Mouse (Mus musculus) neural tube, embryonic 11.5 days (tissue): ENCODE data around the gene Trmt61a. TPM values are rescaled to one million over a fixed set of nuclear protein-coding genes. Genes with fewer than 3 reads are reported as not detected.
"Not testable (repeated sequence)": the region's sequence is repeated elsewhere in the genome, so short reads cannot be mapped to it uniquely, and the experiment has no call there.

Experiments
- ATAC-seq: fragments of 200-750 bp; cut with Nextera tagmentation; 2 replicates; pipeline ENCODE4 v1.8.0; 2017; ENCODE audit warnings: moderate number of reproducible peaks, mild to moderate bottlenecking, moderate TSS enrichment, moderate library complexity; ENCODE audit not compliant: insufficient read depth, low FRiP score, low TSS enrichment
- DNase-seq: peaks from one replicate; pipeline ENCODE4 v3.0.0-alpha.2; 2015; ENCODE audit warnings: low spot score
- H3K27ac ChIP-seq: fragments of 300-500 bp; sonication (generic); 2 replicates; pipeline ENCODE4 v1.5.1; 2014; ENCODE audit warnings: low read depth, mild to moderate bottlenecking, low read length
- H3K27me3 ChIP-seq: fragments of 300-500 bp; sonication (generic); 2 replicates; pipeline ENCODE4 v1.6.1; 2014; ENCODE audit warnings: mild to moderate bottlenecking, low read length, mixed read lengths; ENCODE audit not compliant: control insufficient read depth, insufficient read depth
- H3K36me3 ChIP-seq: fragments of 300-500 bp; sonication (generic); 2 replicates; pipeline ENCODE4 v1.6.1; 2014; ENCODE audit warnings: mild to moderate bottlenecking, low read length, moderate library complexity, mixed read lengths; ENCODE audit not compliant: control insufficient read depth, insufficient read depth
- H3K4me1 ChIP-seq: fragments of 300-500 bp; sonication (generic); 2 replicates; pipeline ENCODE4 v1.6.1; 2014; ENCODE audit warnings: low read length, mixed read lengths; ENCODE audit not compliant: control insufficient read depth, insufficient read depth
- H3K4me2 ChIP-seq: fragments of 300-500 bp; sonication (generic); 2 replicates; pipeline ENCODE4 v1.6.1; 2014; ENCODE audit warnings: low read depth, mild to moderate bottlenecking, moderate library complexity
- H3K4me3 ChIP-seq: fragments of 300-500 bp; sonication (generic); 2 replicates; pipeline ENCODE4 v1.5.1; 2014; ENCODE audit warnings: low read depth, low read length
- H3K9ac ChIP-seq: fragments of 300-500 bp; sonication (generic); 2 replicates; pipeline ENCODE4 v1.6.1; 2014; ENCODE audit warnings: mild to moderate bottlenecking, low read length
- H3K9me3 ChIP-seq: fragments of 300-500 bp; sonication (generic); 2 replicates; pipeline ENCODE4 v1.6.1; 2016; ENCODE audit warnings: low read length; ENCODE audit not compliant: control insufficient read depth
- WGBS: fragments of 180-500 bp; shearing (Covaris S2); extraction: QIAGEN DNeasy Blood & Tissue Kit; methylation state at CpG from one replicate; pipeline ENCODE4 v1.1.7; 2014; 5-methylcytosine and 5-hydroxymethylcytosine counted together
- polyA plus RNA-seq: library from polyadenylated mRNA; unstranded; fragments of >200 nt; fragmentation: Nextera tagmentation; extraction: Ambion mirVana; gene quantifications from 2 replicates; pipeline ENCODE4 v1.2.1, GENCODE M21; 2014

The Trmt61a gene
- polyA plus RNA-seq, 1 experiment from 2014 or later = 6.6 TPM

DNA sequence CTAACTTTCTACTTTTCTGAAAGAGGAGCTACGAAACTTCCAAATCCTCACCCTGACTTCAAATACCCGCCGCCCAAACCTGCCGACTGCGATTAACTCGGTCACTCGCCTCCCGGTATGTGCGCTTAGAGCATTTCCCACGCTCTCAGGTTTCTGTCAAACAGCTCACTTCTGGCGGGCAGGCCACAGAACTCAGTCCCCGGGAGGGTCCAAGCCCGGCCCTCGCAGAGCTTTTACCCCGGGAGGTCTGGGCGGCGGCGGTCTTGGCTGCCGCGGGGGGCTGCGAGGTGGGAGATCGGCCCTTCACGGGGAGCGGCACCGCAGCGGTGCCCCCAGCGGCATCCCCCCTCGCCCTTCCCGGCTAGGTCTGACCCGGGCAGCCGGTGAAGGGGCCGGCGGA, 34.6 kb downstream of the Trmt61a start:
- H3K9me3 ChIP-seq = no peaks in the 10 kb centered on the region
- peak overlapping the region; percentile 85 for H3K9ac ChIP-seq
- ATAC-seq (0 out of 2 replicates have a peak, but pooled peaks have one; percentile 15), DNase-seq (peak; percentile 35)
- H3K4me2 ChIP-seq = peak overlapping the region; percentile 90
- H3K27ac ChIP-seq = peak overlapping the region; percentile 77
- H3K36me3 ChIP-seq = peaks cover 13% of the 10 kb centered on the region
- peaks cover 11% of the 10 kb centered on the region for H3K4me1 ChIP-seq
- H3K4me3 ChIP-seq = peak overlapping the region; percentile 95
- under 1% methylated on average over 33 of the region's 33 CpGs for WGBS
- no peaks in the 10 kb centered on the region for H3K27me3 ChIP-seq

DNA sequence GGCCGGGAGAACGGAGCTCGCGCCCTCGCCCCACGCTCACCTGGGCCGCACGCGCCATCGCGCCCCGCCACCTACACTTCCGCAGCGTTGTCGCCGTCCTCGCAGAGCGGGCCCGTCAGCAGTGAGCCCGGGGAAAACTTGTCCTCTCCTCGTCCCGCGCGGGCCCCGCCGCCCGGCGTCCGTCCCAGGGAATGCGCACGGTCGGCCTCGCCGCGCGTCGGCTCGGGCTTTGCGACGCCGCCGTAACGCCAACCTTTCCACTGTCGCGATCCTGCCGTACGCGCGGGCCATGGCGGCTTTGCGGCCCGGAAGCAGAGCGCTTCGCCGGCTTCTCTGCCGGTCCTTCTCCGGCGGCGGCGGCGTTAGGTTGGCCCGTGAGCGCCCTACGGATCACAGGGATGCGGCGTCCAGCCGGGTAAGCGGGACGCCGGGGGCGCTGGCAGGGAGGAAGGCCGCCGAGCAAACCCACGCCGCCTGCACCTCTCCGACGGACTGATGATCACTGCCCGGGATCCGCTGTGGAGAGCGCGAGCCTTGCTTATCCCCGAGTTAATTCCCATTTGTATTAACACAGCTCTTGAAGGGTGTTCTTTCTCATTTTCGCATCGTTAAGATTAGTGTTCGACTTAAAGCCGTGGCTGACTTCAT, 35.2 kb downstream of the Trmt61a start, which contains the start of the genes Bag5 and Apopt1:
Gene Bag5, minus strand, starts transcription at position 254 of the 648 bp plus-strand sequence.
Gene Apopt1, plus strand, starts transcription at position 258 of the 648 bp plus-strand sequence.
- peak; percentile 95 for DNase-seq
- ATAC-seq = peak; percentile 86
- H3K27ac ChIP-seq = peak within 1 kb of the TSS; percentile 77
- WGBS = under 1% methylated on average over 77 of the region's 86 CpGs
- H3K9ac ChIP-seq = peak within 1 kb of the TSS; percentile 85
- peaks cover 11% of the 10 kb centered on the region for H3K4me1 ChIP-seq
- H3K27me3 ChIP-seq = no peaks in the 10 kb centered on the region
- peak within 1 kb of the TSS; percentile 95 for H3K4me3 ChIP-seq
- peaks cover 9% of the 10 kb centered on the region for H3K36me3 ChIP-seq
- H3K4me2 ChIP-seq = peak within 1 kb of the TSS; percentile 90
- H3K9me3 ChIP-seq = no peaks in the 10 kb centered on the region

DNA sequence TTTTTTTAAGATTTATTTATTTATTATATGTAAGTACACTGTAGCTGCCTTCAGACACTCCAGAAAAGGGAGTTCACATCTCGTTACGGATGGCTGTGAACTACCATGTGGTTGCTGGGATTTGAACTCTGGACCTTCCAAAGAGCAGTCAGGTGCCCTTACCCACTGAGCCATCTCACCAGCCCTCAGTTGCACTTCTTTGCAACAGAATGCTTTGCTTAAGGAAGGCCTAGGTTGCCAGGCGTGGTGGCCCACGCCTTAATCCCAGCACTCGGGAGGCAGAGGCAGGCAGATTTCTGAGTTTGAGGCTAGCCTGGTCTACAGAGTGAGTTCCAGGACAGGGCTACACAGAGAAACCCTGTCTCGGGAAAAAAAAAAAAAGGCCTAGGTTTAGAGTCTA, 36.0 kb downstream of the Trmt61a start:
- WGBS = 85% methylated on average over 6 of the region's 6 CpGs
- not testable (repeated sequence) for H3K36me3 ChIP-seq, H3K9me3 ChIP-seq, ATAC-seq, DNase-seq, H3K27ac ChIP-seq, H3K27me3 ChIP-seq, H3K9ac ChIP-seq
- Histone ChIP-seq H3K4me2 (peak overlapping the region; percentile 90), H3K4me3 (peak overlapping the region; percentile 95), H3K4me1 (peaks cover 11% of the 10 kb centered on the region)

DNA sequence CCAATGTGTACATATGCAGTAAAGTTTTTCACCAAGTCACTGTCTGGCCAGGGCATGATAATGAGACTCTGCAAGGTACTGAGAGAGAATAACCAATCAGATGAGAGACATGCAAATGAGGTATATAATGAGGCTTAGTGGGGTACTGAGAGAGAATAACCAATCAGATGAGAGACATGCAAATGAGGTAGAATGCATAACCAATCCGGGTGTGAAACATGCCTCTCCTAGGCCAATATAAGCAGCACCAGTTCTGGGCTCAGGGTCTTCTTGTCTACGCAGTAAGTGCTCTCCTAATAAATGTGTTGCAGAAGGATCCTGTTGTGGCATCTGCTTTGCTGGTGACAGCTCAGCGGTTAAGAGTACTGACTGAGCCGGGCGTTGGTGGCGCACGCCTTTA, 38.6 kb downstream of the Trmt61a start:
- H3K4me3 ChIP-seq = no peak overlapping the region
- H3K4me2 ChIP-seq = no peak overlapping the region
- no peak overlapping the region for H3K9ac ChIP-seq
- no peaks in the 10 kb centered on the region; the same call in 1 of the 2 replicates for H3K36me3 ChIP-seq
- H3K27ac ChIP-seq = no peak overlapping the region
- H3K27me3 ChIP-seq = no peaks in the 10 kb centered on the region
- DNase-seq (no peak), ATAC-seq (no peak)
- peaks cover 10% of the 10 kb centered on the region for H3K4me1 ChIP-seq
- 94% methylated on average over 7 of the region's 7 CpGs for WGBS
- H3K9me3 ChIP-seq = no peaks in the 10 kb centered on the region

DNA sequence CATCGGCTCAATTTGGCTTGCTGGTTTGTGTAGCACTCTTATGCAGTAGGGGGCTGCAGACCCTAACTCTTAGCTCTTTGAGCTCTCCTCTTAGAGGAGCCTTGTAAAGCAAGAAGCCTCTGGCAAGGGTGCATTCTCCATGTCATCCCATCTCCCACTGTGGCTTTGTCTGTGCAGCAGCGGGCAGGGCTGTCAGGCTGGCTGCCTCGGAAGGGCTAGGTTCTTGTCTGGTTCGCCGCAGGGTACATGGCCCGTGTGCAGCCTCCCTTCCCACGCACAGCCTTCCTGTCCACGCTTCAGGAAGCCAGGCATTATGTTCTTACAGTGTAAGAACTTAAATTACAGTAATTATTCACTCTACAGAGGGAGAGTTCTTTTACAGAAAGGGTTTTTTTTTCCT, 40.8 kb downstream of the Trmt61a start:
- H3K27ac ChIP-seq = no peak overlapping the region
- no peak overlapping the region for H3K4me2 ChIP-seq
- H3K4me1 ChIP-seq = peaks cover 4% of the 10 kb centered on the region; the same call in 1 of the 2 replicates
- no peaks in the 10 kb centered on the region; the same call in 1 of the 2 replicates for H3K36me3 ChIP-seq
- H3K27me3 ChIP-seq = no peaks in the 10 kb centered on the region
- no peak for DNase-seq
- H3K9ac ChIP-seq = no peak overlapping the region
- 56% methylated on average over 8 of the region's 8 CpGs for WGBS
- H3K9me3 ChIP-seq = no peaks in the 10 kb centered on the region
- no peak for ATAC-seq
- no peak overlapping the region for H3K4me3 ChIP-seq

DNA sequence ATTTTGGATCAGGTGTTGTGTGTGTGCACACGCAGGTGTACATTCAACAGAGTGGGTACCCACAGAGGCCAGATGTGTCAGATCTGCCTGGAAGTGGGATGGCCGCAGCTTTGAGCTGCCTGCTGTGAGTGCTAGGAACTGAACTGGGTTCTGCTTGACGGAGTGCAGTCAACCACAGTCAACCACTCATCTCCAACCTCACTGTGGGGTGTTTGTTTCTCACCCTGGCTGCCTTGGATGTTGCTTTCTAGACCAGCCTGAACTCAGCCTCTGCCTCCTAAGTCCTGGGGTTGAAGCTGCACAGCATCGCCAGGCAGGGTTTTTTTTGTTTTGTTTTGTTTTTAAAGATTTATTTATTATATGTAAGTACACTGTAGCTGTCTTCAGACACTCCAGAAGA, 42.3 kb downstream of the Trmt61a start:
- Histone ChIP-seq H3K27me3 (no peaks in the 10 kb centered on the region), H3K4me1 (0 out of 2 replicates have a peak, but pooled peaks cover 3% of the 10 kb centered on the region), H3K36me3 (no peaks in the 10 kb centered on the region; the same call in 1 of the 2 replicates), H3K9me3 (no peaks in the 10 kb centered on the region), H3K4me2 (no peak overlapping the region), H3K27ac (no peak overlapping the region), H3K9ac (no peak overlapping the region), H3K4me3 (no peak overlapping the region)
- DNase-seq (no peak), ATAC-seq (no peak)
- 86% methylated on average over 4 of the region's 4 CpGs for WGBS

DNA sequence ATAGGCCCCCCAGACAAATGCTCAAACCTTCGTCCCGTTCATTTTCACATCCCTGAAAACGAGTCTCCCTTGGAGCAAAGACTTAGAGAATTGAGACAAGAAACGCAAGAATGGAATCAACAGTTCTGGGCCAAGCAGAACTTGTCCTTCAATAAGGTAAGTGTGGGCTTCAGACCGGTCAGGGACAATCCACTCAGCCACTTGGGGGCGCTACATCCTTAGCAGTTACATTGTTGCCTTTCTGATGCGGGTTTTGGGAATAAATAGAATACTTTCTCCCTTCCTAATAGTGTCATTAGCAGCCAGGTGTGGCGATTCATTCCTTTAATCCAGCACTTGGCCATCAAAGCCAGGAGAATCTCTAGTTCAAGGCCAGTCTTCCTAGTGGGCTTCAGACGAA, 44.7 kb downstream of the Trmt61a start:
- DNase-seq = no peak
- 79% methylated on average over 9 of the region's 9 CpGs for WGBS
- no peak overlapping the region for H3K4me2 ChIP-seq
- no peak overlapping the region for H3K9ac ChIP-seq
- no peak for ATAC-seq
- no peaks in the 10 kb centered on the region; the same call in 1 of the 2 replicates for H3K36me3 ChIP-seq
- no peaks in the 10 kb centered on the region for H3K27me3 ChIP-seq
- H3K27ac ChIP-seq = no peak overlapping the region
- no peaks in the 10 kb centered on the region for H3K9me3 ChIP-seq
- no peak overlapping the region for H3K4me3 ChIP-seq
- H3K4me1 ChIP-seq = 0 out of 2 replicates have a peak, but pooled peaks cover 3% of the 10 kb centered on the region

DNA sequence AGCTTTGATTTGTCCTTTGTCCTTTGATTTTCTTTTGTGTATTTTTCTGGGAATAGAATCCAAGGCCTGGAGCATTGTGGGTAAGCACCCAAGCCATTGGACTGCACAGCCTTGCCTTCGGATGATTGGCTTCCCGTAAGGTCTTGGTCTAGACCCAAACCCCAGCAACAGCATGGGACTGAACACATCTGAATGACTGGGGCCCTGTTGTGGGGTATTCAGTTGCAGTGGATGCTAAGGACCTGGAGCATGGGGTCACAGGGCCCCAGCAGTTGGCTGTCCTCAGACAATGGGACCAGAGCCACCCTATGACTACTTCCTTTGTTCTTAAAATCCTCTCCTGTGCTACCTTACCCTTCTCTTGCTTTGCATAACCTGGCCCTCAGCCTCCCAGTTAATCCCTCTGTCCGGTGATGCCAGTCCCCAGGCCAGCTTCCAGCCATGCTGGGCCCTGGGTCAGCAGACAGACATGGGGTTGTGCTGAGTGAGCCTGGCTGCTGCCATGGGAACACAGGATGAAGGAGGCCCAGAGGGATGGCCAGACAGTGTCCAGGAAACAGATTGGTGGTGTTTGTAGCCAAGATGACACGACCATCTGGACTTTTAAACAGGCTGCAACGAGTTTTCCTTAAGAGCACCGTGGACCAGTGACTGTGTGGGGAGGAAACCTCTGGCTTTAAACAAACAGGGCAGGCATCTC, 46.9 kb downstream of the Trmt61a start:
- Histone ChIP-seq H3K9ac (peak overlapping the region; percentile 15; the same call in 1 of the 2 replicates), H3K27me3 (no peaks in the 10 kb centered on the region), H3K4me2 (no peak overlapping the region), H3K4me3 (no peak overlapping the region), H3K9me3 (no peaks in the 10 kb centered on the region), H3K4me1 (0 out of 2 replicates have a peak, but pooled peaks cover 3% of the 10 kb centered on the region), H3K36me3 (no peaks in the 10 kb centered on the region; the same call in 1 of the 2 replicates), H3K27ac (peak overlapping the region; percentile 40; the same call in 1 of the 2 replicates)
- 48% methylated on average over 6 of the region's 6 CpGs for WGBS
- DNase-seq (no peak), ATAC-seq (no peak)
